Mouse (Mus musculus) embryo, embryonic 11 days (tissue): Measurements from ENCODE around the gene Col4a3bp.

ENCODE experiments used
- DNase-seq: peaks from one replicate; pipeline ENCODE4 v3.0.0-alpha.2; 2015

Gene Col4a3bp

GRCm38 (mm10) chr13:96542901-96543891, 778 bp downstream of the Col4a3bp start:
- peak; percentile 62 for DNase-seq

DNA sequence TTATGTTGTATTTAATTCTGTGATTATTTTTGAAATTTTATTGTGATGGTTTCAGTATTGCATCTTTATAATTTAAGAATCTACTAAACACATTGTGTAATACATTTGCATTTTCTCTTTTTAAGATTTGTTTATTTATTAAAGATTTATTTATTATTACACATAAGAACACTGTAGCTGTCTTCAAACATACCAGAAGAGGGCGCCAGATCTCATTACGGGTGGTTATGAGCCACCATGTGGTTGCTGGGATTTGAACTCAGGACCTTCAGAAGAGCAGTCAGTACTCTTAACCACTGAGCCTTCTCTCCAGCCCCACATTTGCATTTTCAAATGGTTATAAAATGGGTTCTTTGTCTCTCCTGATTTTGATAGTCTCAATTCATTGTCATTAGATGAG, 2.1 kb downstream of the Col4a3bp start:
- DNase-seq: peak; percentile 28

DNA sequence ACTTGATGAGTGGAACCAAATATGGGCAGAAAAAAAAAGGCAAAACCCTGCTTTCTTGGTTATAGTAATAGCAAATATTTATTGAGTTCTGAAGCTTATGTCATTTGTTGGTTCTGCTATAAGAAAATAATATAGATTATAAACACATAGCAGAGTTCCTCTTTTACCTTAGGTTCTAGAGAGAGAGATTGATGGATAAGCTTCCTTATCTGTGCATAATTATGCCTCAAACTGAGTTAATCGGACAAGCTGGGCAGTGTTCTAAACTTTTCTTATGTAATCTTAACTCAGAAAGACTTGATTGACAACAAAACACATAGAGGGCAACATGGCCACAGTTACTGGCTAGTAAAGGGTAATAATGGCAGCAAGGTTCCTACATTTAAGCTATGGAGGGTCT, 4.8 kb downstream of the Col4a3bp start:
- DNase-seq: no peak

DNA sequence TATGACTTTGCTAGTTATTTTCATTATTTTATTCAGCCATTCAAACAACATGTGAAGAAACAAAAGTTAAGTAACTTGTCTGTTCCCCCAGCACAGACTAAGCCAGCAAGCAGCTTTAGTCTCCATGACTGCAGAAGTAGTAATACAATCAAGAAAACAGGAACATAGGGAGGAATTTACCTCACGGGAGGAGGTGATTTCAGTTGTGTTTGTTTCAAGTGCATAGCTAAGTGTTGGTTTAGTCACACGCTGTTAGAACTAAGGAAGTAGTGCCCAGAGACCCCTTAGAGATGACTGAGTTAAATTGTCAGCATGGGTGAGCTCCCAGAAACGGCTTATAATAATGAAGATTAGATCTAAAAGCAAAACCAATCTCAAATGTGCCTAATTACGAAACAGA, 5.5 kb downstream of the Col4a3bp start:
- no peak for DNase-seq

GRCm38 (mm10) chr13:96555099-96555498, 12.7 kb downstream of the Col4a3bp start:
- DNase-seq: no peak

DNA sequence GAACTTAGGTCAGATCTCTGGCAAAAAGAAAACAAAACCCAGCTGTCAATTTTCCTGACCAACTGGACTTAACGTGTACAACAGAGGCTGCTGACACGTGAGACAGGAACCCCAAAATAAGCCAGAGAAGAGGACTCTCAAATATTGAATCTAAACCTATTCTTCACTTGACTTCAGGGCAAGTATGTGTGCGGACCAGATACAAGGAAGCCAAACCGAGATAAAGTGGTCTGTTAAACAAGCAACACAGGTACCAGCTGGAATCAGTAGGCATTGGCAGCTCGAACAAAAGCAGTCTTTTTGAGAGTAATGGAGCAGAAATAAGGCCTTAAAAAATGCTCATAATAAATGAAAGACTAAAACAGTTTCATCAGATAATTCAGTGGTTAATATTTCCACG, 25.6 kb downstream of the Col4a3bp start:
- DNase-seq: no peak

- DNase-seq: no peak
These were observed 28.0 kb downstream of the Col4a3bp start for GRCm38 (mm10) chr13:96570313-96571015.

GRCm38 (mm10) chr13:96571016-96571361, 28.6 kb downstream of the Col4a3bp start:
- no peak for DNase-seq

DNA sequence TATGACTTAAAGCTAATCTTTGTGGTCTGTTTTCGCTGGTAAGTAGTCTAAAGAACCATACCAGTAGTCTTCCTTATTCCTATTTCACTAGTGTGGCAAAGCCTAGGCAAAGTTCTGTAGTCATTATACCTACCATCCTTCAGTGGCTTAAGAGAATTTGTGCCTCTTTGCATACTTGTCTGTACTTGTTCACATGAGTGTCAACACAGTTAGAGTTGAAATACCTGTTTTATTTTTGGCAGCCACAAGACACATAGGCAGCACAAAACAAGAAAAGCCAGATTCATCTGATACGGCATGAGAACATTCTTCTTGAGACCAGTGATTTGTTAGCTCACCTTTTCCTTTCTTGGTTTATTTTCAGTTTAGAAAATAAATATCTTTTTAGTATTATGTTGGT, 31.8 kb downstream of the Col4a3bp start:
- no peak for DNase-seq

DNA sequence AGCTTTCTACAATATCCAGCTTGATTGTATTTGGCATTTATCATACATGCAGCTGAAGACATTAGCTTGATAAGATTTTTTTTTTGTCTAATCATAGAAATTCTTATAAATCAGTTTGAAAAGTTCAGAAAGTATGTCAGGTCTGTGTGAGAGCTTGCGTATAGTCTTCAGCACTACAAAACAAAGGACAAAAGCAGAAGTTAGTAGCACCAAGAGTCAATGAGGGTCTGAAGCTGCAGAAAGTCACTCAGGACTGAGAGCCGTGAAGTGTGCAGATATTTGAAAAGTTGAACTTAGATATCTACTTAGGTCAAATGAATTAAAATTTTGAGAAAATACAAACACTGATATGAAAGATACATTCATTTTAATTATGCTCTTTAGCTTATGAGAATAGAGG, 36.7 kb downstream of the Col4a3bp start:
- no peak for DNase-seq

- no peak for DNase-seq
These were observed 37.6 kb downstream of the Col4a3bp start for GRCm38 (mm10) chr13:96579979-96580378.

- DNase-seq: no peak
These were observed 41.8 kb downstream of the Col4a3bp start for GRCm38 (mm10) chr13:96584201-96584600.

DNA sequence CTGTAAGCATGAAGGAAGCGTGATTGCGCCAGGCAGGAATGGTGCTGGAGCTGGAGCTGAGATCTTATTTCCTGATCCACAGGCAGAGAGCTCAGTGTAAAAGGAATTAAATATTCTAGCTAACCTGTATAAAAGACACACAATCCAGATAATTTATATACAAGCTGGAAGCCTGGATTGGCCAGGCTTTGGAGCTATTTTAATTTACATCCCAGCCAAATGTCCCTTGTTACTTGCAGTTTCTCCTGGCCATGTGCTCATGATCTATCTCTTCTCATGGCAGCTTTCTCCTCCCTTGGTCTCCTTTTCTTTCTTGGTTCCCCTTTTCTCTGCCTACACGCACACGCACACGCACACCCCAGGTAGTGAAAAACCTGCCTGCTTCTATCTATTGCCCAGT, 44.1 kb downstream of the Col4a3bp start:
- no peak for DNase-seq

DNA sequence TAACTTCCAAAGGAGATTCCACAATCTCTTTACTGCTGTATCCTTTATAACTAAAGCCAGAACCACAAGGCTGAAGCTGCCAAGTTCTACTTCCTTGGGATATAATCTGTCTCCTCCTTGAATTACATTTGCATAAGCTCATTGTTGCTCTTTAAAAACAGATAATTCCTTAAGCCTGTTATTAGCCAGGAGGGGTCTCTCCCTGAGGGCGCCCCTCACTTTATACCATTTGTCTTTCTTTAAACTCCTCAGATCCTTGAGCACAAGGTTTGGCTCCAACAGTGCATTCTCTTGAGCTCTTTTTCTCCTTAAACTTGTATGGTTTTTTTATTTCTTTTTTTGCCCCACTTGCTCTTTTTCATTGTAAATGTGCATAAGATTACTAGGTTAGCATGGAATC, 46.2 kb downstream of the Col4a3bp start:
- no peak for DNase-seq

DNA sequence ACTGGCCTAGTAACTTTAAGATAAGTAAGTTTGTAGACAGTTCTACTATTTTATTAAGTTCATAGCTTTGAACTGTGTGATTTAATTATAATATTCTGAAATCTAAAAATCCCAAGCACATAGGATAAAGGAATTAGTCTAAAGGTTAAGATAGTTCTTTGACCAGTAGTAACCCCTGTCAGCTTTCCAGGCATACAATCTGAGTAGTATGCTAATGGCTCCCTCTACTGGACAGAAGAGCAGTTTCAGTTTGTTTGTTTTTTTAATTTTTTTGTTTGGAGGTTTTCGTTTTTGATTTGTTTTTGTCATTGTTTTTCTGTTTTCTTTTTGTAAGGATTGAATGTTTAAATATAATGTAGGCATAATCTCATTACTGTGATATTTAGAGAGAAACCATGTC, 51.2 kb downstream of the Col4a3bp start:
- peak; percentile 63 for DNase-seq

- no peak for DNase-seq
These were observed 51.7 kb downstream of the Col4a3bp start for GRCm38 (mm10) chr13:96594070-96594469.

DNA sequence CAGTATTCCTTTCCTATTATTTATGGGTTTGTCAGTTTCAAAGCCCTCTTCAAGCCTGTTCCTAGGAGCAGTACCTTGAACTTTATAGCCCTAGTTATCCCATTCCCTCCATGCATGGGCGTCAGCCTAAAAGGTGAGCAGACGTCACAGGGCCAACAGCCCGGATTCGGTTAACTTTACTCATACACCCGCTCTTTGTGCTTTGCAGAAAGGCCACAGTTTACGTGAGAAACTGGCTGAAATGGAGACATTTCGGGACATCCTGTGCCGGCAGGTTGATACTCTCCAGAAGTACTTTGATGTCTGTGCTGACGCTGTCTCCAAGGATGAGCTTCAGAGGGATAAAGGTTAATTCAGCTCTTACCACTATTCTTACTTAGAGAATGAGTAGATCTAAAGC, 56.8 kb downstream of the Col4a3bp start:
- DNase-seq: no peak

GRCm38 (mm10) chr13:96604242-96604641, 61.8 kb downstream of the Col4a3bp start:
- DNase-seq: no peak

- DNase-seq: no peak
These were observed 72.2 kb downstream of the Col4a3bp start for GRCm38 (mm10) chr13:96614615-96615014.

DNA sequence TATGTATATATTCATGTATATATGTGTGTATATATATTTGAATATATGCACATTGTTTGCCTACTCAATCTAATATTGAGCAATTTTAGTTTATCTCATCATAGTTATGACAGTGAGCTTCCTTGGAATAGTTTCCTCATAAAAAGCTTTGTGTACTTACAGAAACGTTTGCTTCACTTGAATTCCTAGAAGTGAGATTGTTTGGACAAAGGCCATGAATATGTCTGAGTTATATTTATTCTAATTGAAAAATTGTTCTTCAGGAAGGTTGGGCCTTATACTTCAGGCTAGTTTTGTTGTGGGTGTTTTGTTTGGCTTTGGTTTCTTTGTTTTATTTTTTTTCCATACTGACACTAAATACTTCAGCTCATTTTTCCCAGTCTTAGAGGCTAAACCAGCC, 78.5 kb downstream of the Col4a3bp start:
- no peak for DNase-seq

DNA sequence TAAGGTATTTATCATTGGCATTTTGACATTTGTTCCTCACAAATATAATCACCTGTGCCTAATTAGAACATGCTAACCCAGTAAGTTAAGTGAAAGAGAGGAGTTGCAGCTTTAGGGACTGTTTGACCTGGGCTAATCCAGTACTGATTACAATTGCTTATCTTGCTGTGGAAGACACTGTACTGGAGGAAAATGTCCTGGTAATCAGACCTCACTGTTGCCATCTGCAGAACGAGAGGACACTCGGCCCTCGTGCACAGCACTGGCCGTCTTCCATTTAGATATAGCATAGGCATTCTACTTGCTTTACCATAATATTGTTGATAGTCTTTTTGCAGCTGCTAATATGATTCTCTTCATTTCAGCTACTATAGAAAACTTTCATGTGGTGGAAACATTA, 88.0 kb downstream of the Col4a3bp start:
- no peak for DNase-seq

DNA sequence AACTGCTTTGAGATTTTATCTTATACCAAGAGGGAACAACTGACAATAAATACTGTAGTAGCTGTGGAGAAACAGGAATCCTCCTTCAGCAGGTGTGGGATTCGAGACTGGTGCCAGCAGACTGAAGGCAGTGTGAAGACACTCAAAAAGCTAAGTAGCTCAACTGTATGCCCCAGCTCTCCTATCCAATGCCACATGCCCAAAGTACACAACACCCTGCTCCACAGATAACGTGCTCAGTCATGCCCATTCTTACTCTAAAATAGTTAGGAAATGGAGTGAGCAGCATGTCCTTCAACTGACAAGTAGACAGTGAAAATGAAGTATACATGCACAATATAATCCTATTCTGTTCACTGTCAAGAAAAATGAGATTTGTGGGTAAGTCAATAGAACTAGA, 101.8 kb downstream of the Col4a3bp start:
- no peak for DNase-seq

DNA sequence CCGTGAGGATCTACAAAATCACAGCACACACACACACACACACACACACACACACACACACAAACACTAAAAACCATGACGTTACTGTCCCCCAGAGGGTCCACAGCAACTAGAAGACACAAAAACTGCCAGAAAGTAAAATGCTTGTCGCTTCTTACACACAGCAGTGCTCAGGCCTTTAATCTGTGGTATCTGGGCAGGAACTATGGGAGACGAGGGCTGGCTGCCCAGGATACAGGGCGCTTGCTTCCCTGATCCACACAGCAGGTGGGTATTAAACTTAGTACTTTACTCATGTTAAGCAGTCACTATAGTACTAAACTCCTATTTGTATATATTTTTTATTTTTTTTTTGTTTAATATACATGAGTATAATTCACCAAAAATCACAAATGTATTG, 103.4 kb downstream of the Col4a3bp start:
- DNase-seq: no peak

DNA sequence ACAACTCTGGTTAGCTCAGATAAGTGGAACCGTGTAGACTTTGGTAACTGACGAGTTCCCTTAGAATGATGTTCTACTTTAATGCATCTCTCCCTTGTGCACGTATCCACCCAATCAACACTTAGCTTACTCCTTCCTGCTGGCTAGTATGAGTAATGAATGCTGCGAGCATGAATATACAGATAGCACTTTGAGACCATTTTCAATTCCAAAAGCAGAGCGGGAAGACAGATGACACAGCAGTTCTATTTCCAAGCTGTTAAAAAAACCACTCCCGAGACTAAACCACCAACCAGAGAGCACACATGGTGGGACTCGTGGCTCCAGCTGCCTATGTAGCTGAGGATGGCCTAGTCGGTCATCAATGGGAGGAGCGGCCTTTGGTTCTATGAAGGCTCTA, 110.6 kb downstream of the Col4a3bp start:
- no peak for DNase-seq
